Mouse (Mus musculus) myocyte (in vitro differentiated cells): ENCODE measurements at regions not wholly inside any gene's neighbourhood (a gene's known extent, or its start where the extent isn't known, plus 50 kb on each side); places are given as distances from the start of the nearest gene placed in this dataset.
"Not testable (repeated sequence)": the region's sequence is repeated elsewhere in the genome, so short reads cannot be mapped to it uniquely, and the experiment has no call there.

Source experiments
- H3K27me3 ChIP-seq: one replicate; pipeline ENCODE4 v1.6.1; 2011; ENCODE audit not compliant: control insufficient read depth, insufficient read depth, insufficient read length
- H3K36me3 ChIP-seq: one replicate; pipeline ENCODE4 v1.6.1; 2011; ENCODE audit not compliant: control insufficient read depth, insufficient read depth
- H3K4me2 ChIP-seq: one replicate; pipeline ENCODE4 v1.6.1; 2011; ENCODE audit warnings: low read depth, control low read depth
- H3K4me3 ChIP-seq: one replicate; pipeline ENCODE4 v1.5.1; 2011; ENCODE audit warnings: mild to moderate bottlenecking, control low read depth, moderate library complexity
- H3K79me2 ChIP-seq: one replicate; pipeline ENCODE4 v1.6.1; 2011; ENCODE audit not compliant: control insufficient read depth, insufficient read depth
- H3ac ChIP-seq: one replicate; pipeline ENCODE4 v1.6.1; 2011; ENCODE audit not compliant: control insufficient read depth, insufficient read length
- CEBPB ChIP-seq: IDR thresholded peaks from 2 replicates; pipeline ENCODE4 v1.6.1; 2011; ENCODE audit warnings: mild to moderate bottlenecking, moderate library complexity; ENCODE audit not compliant: poor library complexity, insufficient read depth, severe bottlenecking
- E2F4 ChIP-seq: IDR thresholded peaks from one replicate; pipeline ENCODE4 v1.6.1; 2011; ENCODE audit warnings: mild to moderate bottlenecking, control low read depth, moderate library complexity; ENCODE audit not compliant: insufficient read depth
- MAX ChIP-seq: IDR thresholded peaks from one replicate; pipeline ENCODE4 v1.6.1; 2011; ENCODE audit warnings: low read depth, mild to moderate bottlenecking, control low read depth
- MYOD1 ChIP-seq, 3 experiments: IDR thresholded peaks; one replicate each; pipeline ENCODE4 v1.6.1; 2011; ENCODE audit warnings: control low read depth in 2 of 3, low read depth in 2 of 3, mild to moderate bottlenecking in 2 of 3, moderate library complexity in 1 of 3; ENCODE audit not compliant: insufficient read length in 2 of 3, control insufficient read depth in 1 of 3
- MYOG ChIP-seq, 3 experiments: IDR thresholded peaks; one replicate each; pipeline ENCODE4 v1.6.1; 2011; ENCODE audit warnings: control low read depth in 2 of 3, low read depth in 2 of 3, mild to moderate bottlenecking in 2 of 3; ENCODE audit not compliant: insufficient read length in 2 of 3, control insufficient read depth in 1 of 3, insufficient read depth in 1 of 3
- POLR2A ChIP-seq: IDR thresholded peaks from one replicate; pipeline ENCODE4 v1.6.1; 2011; ENCODE audit warnings: low read depth, mild to moderate bottlenecking, control low read depth, moderate library complexity; ENCODE audit not compliant: insufficient read length
- POLR2AphosphoS2 ChIP-seq: IDR thresholded peaks from one replicate; pipeline ENCODE4 v1.6.1; 2011; ENCODE audit warnings: low read depth, control low read depth; ENCODE audit not compliant: insufficient read length
- REST ChIP-seq: IDR thresholded peaks from one replicate; pipeline ENCODE4 v1.6.1; 2011; ENCODE audit warnings: mild to moderate bottlenecking, control low read depth, moderate library complexity; ENCODE audit not compliant: insufficient read depth, insufficient read length
- SRF ChIP-seq: IDR thresholded peaks from one replicate; pipeline ENCODE4 v1.6.1; 2011; ENCODE audit warnings: low read depth; ENCODE audit not compliant: control insufficient read depth, insufficient read length
- TCF12 ChIP-seq: IDR thresholded peaks from one replicate; pipeline ENCODE4 v1.6.1; 2011; ENCODE audit warnings: mild to moderate bottlenecking, control low read depth; ENCODE audit not compliant: poor library complexity, insufficient read depth, severe bottlenecking
- TCF3 ChIP-seq: IDR thresholded peaks from one replicate; pipeline ENCODE4 v1.6.1; 2011; ENCODE audit warnings: low read depth, control low read depth; ENCODE audit not compliant: insufficient read length
- USF1 ChIP-seq: IDR thresholded peaks from one replicate; pipeline ENCODE4 v1.6.1; 2011; ENCODE audit warnings: low read depth, mild to moderate bottlenecking, control low read depth, moderate library complexity

DNA sequence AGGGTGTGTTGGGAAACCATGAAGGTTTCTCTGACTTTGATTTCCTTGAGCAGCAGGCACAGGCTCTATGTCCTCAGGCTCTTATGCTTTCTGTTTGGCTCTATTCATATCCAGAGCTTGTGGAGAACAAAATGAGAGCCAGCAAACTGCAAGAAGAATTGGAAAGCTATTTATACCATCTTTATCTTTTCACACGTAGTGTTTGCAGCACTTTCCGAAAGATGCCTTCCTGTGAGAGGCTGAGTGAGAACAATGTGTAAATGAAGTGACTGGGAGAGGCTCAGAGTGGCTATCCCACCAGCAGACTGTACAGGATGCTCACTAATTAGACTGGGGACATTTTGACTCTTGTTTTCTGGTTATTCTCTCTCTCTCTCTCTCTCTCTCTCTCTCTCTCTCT, 177.3 kb upstream of the Ift57 start:
- Histone ChIP-seq H3ac (no peak overlapping the region), H3K36me3 (no peaks in the 10 kb centered on the region), H3K27me3 (no peaks in the 10 kb centered on the region), H3K79me2 (no peaks in the 10 kb centered on the region), H3K4me2 (no peak overlapping the region), H3K4me3 (no peak overlapping the region)
- TF ChIP-seq USF1 (no peak), MAX (no peak), REST (no peak)

DNA sequence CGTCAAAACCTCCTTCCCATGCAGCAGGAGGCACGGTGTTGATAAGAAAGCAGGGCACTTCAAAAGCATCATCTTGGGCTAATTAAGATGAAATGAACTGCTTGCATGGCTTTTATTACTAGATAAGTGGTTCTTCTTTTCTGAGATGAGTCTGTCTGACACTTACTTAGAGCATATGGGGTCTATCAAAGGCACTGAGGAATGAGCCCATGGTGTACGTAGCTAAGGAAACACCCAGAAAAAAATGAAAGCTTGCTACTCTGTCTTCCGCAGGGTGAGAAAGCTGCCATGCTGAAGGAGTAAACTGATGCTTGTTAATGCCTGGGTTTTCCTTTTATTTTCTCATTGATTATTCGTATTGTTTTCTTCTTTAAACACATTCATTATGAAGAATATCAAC, 176.5 kb upstream of the Ift57 start:
- H3K79me2 ChIP-seq = no peaks in the 10 kb centered on the region
- H3K4me2 ChIP-seq = no peak overlapping the region
- H3ac ChIP-seq = no peak overlapping the region
- no peaks in the 10 kb centered on the region for H3K36me3 ChIP-seq
- H3K4me3 ChIP-seq = no peak overlapping the region
- H3K27me3 ChIP-seq = no peaks in the 10 kb centered on the region
- TF ChIP-seq CEBPB (no peak), USF1 (no peak), POLR2AphosphoS2 (no peak), TCF3 (no peak), MYOG (IDR thresholded peaks at IDR 0.05; ENCODE audit: control insufficient read depth in 1 of 3, insufficient read depth in 1 of 3, insufficient read length in 2 of 3, low read depth in 2 of 3) (no peak), SRF (no peak), MAX (no peak), TCF12 (no peak), REST (no peak), MYOD1 (IDR thresholded peaks at IDR 0.05; ENCODE audit: control insufficient read depth in 1 of 3, insufficient read length in 2 of 3, low read depth in 2 of 3) (no peak), E2F4 (no peak), POLR2A (no peak)

DNA sequence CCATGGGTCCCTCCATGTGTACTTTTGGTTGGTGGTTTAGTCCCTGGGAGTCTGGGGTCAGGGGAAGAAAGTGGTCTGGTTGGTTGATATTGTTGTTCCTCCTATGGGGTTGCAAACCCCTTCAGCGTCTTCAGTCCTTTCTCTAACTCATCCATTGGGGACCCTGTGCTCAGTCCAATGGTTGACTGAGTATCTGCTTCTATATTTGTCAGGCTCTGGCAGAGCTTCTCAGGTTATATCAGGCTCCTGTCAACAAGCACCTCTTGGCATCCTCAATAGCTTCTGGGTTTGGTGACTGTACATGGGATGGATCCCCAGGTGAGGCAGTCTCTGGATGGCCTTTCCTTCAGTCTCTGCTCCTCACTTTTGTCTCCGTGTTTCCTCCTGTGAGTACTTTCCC, 170.4 kb upstream of the Ift57 start:
- H3K4me3 ChIP-seq, H3K27me3 ChIP-seq, H3K4me2 ChIP-seq, H3K79me2 ChIP-seq, H3ac ChIP-seq, H3K36me3 ChIP-seq: not testable (repeated sequence)

DNA sequence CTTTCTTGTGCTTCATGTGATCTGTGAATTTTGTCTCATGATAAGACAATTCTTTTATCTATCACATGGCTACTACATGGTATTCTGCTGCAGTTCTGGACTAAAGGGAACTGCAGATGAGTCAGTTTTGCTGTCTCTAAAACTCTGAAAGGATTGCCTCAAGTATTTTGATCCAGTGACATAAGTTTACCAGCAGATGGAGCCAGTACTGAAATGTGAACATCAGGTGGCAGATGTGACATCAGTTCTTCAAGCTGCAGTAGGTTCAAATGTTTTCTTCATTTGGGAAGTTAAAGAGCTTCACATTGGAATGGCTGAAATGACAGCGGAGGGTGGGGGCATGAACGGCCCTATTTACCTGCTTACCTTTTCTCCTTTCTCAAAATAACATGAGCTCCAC, 170.0 kb upstream of the Ift57 start:
- no peak overlapping the region for H3ac ChIP-seq
- no peak overlapping the region for H3K4me3 ChIP-seq
- H3K36me3 ChIP-seq = no peaks in the 10 kb centered on the region
- TF ChIP-seq MYOD1 (IDR thresholded peaks at IDR 0.05; ENCODE audit: control insufficient read depth in 1 of 3, insufficient read length in 2 of 3, low read depth in 2 of 3) (no peak), MAX (no peak), MYOG (IDR thresholded peaks at IDR 0.05; ENCODE audit: control insufficient read depth in 1 of 3, insufficient read depth in 1 of 3, insufficient read length in 2 of 3, low read depth in 2 of 3) (no peak), TCF12 (no peak), CEBPB (no peak), POLR2AphosphoS2 (no peak), TCF3 (no peak), POLR2A (no peak), REST (no peak), USF1 (no peak), SRF (no peak), E2F4 (no peak)
- H3K4me2 ChIP-seq = no peak overlapping the region
- no peaks in the 10 kb centered on the region for H3K79me2 ChIP-seq
- no peaks in the 10 kb centered on the region for H3K27me3 ChIP-seq

DNA sequence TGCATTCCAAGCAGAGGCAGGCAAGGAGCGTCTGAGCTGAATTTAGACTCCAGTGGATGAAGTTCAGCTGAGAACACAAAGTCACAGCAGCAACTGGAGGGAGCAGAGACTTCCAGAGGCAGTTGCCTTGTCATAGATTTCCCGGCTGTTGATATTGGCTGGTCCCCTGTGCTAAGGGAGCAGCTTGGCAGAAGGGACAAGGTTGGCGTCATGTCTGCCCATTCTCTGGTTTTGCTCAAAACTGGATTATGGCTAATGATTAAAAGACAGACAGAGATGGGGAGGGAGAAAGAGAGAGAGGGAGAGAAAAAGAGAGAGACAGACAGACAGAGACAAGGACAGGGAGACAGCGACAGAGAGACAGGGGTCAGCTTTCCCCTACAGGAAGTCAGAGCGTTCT, 169.0 kb upstream of the Ift57 start:
- no peak for TF ChIP-seq REST
- H3ac ChIP-seq = no peak overlapping the region
- no peaks in the 10 kb centered on the region for H3K27me3 ChIP-seq
- H3K4me2 ChIP-seq = no peak overlapping the region
- H3K36me3 ChIP-seq = no peaks in the 10 kb centered on the region
- no peaks in the 10 kb centered on the region for H3K79me2 ChIP-seq
- H3K4me3 ChIP-seq = no peak overlapping the region

DNA sequence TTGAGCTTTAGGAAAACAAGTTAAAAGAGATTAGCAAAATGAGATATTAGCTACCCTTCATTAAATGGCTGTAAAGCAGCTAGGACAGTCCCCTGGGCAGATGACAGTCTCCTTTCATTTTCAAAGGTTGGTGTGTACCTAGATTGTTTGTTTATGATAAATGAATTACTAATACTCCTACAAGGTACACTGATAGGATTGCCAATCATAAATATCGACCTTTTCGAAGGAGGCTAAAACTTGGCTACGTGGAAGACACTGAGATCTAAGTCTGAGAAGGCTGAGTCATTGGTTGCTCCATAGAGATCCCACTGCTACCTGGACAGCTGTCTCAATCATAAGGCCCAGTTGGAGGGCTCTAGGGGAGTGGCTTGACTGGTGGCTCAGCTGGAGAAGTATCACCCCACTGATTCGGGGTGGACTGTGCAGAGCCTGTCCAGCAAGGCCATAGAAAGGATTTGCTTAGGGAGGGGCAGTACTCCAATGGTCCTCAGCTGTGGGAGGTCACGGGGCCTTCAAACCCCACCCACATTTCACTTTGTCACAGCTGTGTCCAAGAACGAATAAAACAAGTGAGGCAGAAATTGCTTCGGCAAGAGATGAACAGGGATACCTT, 166.9 kb upstream of the Ift57 start:
- H3K4me3 ChIP-seq = no peak overlapping the region
- H3ac ChIP-seq = no peak overlapping the region
- H3K36me3 ChIP-seq = no peaks in the 10 kb centered on the region
- H3K4me2 ChIP-seq = no peak overlapping the region
- no peaks in the 10 kb centered on the region for H3K27me3 ChIP-seq
- no peaks in the 10 kb centered on the region for H3K79me2 ChIP-seq
- no peak for TF ChIP-seq MAX
- TF ChIP-seq TCF3 = no peak
- no peak for TF ChIP-seq MYOG (IDR thresholded peaks at IDR 0.05; ENCODE audit: control insufficient read depth in 1 of 3, insufficient read depth in 1 of 3, insufficient read length in 2 of 3, low read depth in 2 of 3)
- no peak for TF ChIP-seq MYOD1 (IDR thresholded peaks at IDR 0.05; ENCODE audit: control insufficient read depth in 1 of 3, insufficient read length in 2 of 3, low read depth in 2 of 3)
- no peak for TF ChIP-seq TCF12
- no peak for TF ChIP-seq SRF
- no peak for TF ChIP-seq CEBPB
